Mouse (Mus musculus): ENCODE measurements around the gene 1110025L11Rik. TPM values are rescaled to one million over a fixed set of nuclear protein-coding genes. Genes with fewer than 3 reads are reported as not detected.
"Not testable (repeated sequence)": the region's sequence is repeated elsewhere in the genome, so short reads cannot be mapped to it uniquely, and the experiment has no call there.

The 1110025L11Rik gene
- not detected in 2 replicates for polyA plus RNA-seq (2015; fragmentation: Nextera tagmentation; extraction: Ambion mirVana)

DNA sequence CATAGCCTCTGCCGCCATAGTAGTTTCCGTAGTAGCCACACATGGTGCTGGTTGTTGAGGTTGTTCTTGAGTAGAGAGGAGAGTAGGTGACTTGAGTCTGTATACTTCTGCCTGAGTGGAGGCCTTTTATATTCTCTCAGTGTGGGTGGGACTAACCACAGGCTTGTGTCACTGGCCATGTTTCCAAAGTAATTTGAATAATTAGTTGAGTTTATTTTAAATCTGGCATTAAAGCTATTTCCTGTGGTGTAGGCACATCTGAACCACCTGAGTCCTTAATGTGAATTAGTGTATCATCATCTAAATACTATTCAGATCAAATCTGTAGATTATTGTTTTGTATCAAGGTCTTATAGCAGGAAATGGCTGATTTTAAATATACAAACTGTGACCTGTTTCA, at the start of gene 1110025L11Rik:
Gene 1110025L11Rik, minus strand, starts transcription at position 101 of the 400 bp plus-strand sequence.
- H3K9me3 ChIP-seq (replicated peaks) = not testable (repeated sequence)

DNA sequence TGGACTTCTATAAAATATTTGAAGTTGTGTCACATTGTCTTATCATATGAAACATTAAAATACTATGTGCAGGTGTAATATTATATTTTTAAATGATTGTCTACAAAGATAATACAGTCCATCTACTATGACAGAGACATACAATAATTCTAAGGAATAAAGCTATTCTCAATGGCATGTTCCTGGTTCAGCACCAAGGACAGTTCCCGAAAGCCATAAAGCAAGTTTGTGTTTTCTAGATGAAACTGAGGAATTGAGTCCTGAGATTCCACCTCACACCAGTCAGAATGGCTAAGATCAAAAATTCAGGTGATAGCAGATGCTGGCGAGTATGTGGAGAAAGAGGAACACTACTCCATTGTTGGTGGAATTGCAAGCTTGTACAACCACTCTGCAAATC, 7.2 kb upstream of the 1110025L11Rik start:
- H3K4me2 ChIP-seq; H3K9ac ChIP-seq; H3K27me3 ChIP-seq; H3K4me3 ChIP-seq; H3K4me1 ChIP-seq (replicated peaks); H3K9me3 ChIP-seq (replicated peaks); H3K36me3 ChIP-seq; ATAC-seq (replicated peaks; ENCODE audit: insufficient number of reproducible peaks, insufficient read depth, low FRiP score, low read depth); H3K27ac ChIP-seq: not testable (repeated sequence)
- 60% methylated on average over 2 of the region's 2 CpGs for WGBS

More for the DNA sequence above, at the start of gene 1110025L11Rik:
- ATAC-seq (replicated peaks; ENCODE audit: insufficient number of reproducible peaks, insufficient read depth, low FRiP score, low read depth); H3K4me2 ChIP-seq; H3K4me1 ChIP-seq (replicated peaks); H3K27ac ChIP-seq; H3K27me3 ChIP-seq; H3K9ac ChIP-seq; H3K36me3 ChIP-seq; H3K4me3 ChIP-seq: not testable (repeated sequence)
- WGBS = no CpG with 5 or more reads among the region's 2 CpGs

DNA sequence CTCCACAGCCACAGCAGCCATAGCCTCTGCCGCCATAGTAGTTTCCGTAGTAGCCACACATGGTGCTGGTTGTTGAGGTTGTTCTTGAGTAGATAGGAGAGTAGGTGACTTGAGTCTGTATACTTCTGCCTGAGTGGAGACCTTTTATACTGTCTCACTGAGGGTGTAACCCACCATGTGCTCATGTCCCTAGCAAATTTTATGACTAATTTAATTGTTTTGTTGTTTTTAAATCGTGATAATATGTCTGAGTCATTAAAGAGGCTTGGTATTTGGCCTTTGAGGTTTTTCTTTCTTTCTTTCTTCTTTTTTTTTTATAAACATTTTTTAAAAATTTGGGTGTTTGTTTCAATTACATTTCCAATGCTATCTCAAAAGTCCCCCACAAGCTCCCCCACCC, 16.0 kb downstream of the 1110025L11Rik start, which contains the start of gene Krtap6-5:
Gene Krtap6-5, minus strand, starts transcription at position 101 of the 400 bp plus-strand sequence.
- no peaks in the 10 kb centered on the region for H3K36me3 ChIP-seq
- no peak within 1 kb of the TSS for H3K27ac ChIP-seq
- no peaks in the 10 kb centered on the region; the same call in 1 of the 2 replicates for H3K9me3 ChIP-seq (replicated peaks)
- H3K4me3 ChIP-seq = no peak within 1 kb of the TSS
- no peak within 1 kb of the TSS for H3K4me2 ChIP-seq
- no peaks in the 10 kb centered on the region for H3K4me1 ChIP-seq (replicated peaks)
- no peak for ATAC-seq (replicated peaks; ENCODE audit: insufficient number of reproducible peaks, insufficient read depth, low FRiP score, low read depth)
- WGBS = 72% methylated on average over 3 of the region's 3 CpGs
- no peak within 1 kb of the TSS for H3K9ac ChIP-seq
- no peaks in the 10 kb centered on the region for H3K27me3 ChIP-seq

DNA sequence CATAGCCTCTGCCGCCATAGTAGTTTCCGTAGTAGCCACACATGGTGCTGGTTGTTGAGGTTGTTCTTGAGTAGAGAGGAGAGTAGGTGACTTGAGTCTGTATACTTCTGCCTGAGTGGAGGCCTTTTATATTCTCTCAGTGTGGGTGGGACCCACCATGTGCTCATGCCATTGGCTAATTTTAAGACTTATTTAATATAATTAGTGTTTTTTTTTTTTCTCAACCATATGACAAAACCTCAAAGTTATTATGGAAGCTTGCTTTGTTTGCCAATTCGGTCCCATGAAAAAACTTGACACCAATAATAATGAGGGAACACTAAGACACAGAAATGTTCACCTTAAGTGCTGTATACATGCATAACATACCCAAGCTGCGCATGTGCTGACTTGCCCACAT, 22.4 kb downstream of the 1110025L11Rik start, which contains the start of gene Gm10228:
Gene Gm10228, minus strand, starts transcription at position 101 of the 400 bp plus-strand sequence.
- not testable (repeated sequence) for ATAC-seq (replicated peaks; ENCODE audit: insufficient number of reproducible peaks, insufficient read depth, low FRiP score, low read depth); H3K4me3 ChIP-seq; H3K4me2 ChIP-seq; H3K27me3 ChIP-seq; H3K9me3 ChIP-seq (replicated peaks); H3K27ac ChIP-seq; H3K4me1 ChIP-seq (replicated peaks); H3K36me3 ChIP-seq; H3K9ac ChIP-seq
- WGBS = 81% methylated on average over 2 of the region's 4 CpGs

DNA sequence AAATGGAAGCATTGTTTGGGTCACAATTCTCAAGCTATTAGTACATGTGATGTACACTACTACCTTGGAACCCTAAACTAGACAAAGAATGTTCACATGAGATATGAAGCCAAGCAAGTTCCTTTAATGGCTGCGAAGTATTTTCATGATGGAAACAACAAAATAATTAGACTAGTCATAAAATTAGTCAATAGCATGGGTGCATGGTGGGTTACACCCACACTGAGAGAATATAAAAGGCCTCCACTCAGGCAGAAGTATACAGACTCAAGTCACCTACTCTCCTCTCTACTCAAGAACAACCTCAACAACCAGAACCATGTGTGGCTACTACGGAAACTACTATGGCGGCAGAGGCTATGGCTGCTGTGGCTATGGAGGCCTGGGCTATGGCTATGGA, 32.4 kb downstream of the 1110025L11Rik start, which contains the start of gene Krtap6-1:
Gene Krtap6-1, plus strand, starts transcription at position 301 of the 400 bp plus-strand sequence.
- H3K27ac ChIP-seq; H3K4me1 ChIP-seq (replicated peaks); H3K27me3 ChIP-seq; H3K36me3 ChIP-seq; ATAC-seq (replicated peaks; ENCODE audit: insufficient number of reproducible peaks, insufficient read depth, low FRiP score, low read depth); H3K9me3 ChIP-seq (replicated peaks); H3K4me2 ChIP-seq; H3K9ac ChIP-seq; H3K4me3 ChIP-seq: not testable (repeated sequence)
- WGBS = 83% methylated on average over 3 of the region's 3 CpGs

GRCm38 (mm10) chr16:89014984-89015383, 48.8 kb downstream of the 1110025L11Rik start, which contains the start of gene Gm10229:
Gene Gm10229, plus strand, starts transcription at chr16:89015284.
- not testable (repeated sequence) for H3K9ac ChIP-seq; H3K27ac ChIP-seq; H3K27me3 ChIP-seq; H3K4me2 ChIP-seq; ATAC-seq (replicated peaks; ENCODE audit: insufficient number of reproducible peaks, insufficient read depth, low FRiP score, low read depth); H3K4me1 ChIP-seq (replicated peaks); H3K36me3 ChIP-seq; H3K4me3 ChIP-seq; H3K9me3 ChIP-seq (replicated peaks)
- 82% methylated on average over 3 of the region's 3 CpGs for WGBS

DNA sequence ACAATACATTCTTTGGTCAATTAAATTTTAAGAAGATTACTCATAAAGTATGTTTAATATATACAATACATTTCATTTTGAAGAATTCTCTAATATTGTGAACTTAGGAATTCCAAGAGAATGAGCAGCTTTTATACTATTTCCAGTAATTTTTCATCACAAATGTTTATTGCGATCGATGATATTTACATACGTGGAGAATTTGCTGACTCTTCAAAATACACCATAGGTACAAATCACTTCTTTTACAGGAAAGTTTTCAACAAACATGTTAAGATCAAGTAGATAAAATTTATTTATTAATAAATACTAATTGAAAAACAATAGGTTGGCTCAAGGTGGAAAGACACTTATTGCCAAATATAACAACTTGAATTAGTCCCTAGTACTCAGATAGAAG, 49.8 kb downstream of the 1110025L11Rik start:
- 94% methylated on average over 3 of the region's 3 CpGs for WGBS
- Histone ChIP-seq H3K9ac (no peak overlapping the region), H3K27me3 (no peaks in the 10 kb centered on the region), H3K4me3 (no peak overlapping the region), H3K4me2 (no peak overlapping the region), H3K36me3 (no peaks in the 10 kb centered on the region), H3K9me3 (replicated peaks) (no peaks in the 10 kb centered on the region), H3K4me1 (replicated peaks) (no peaks in the 10 kb centered on the region), H3K27ac (no peak overlapping the region)
- ATAC-seq (replicated peaks; ENCODE audit: insufficient number of reproducible peaks, insufficient read depth, low FRiP score, low read depth) = no peak

Other genes starting within 250 kb of the 1110025L11Rik start
- gene Krtap15, start 243.8 kb downstream of the 1110025L11Rik start, polyA plus RNA-seq (2015; fragmentation: Nextera tagmentation; extraction: Ambion mirVana) = not detected in 2 replicates
- gene Krtap14, start 237.9 kb downstream of the 1110025L11Rik start, polyA plus RNA-seq (2015; fragmentation: Nextera tagmentation; extraction: Ambion mirVana) = not detected in 2 replicates
- not detected in 2 replicates for gene Krtap19-1, start 194.6 kb downstream of the 1110025L11Rik start, polyA plus RNA-seq (2015; fragmentation: Nextera tagmentation; extraction: Ambion mirVana)
- gene Krtap19-2, start 189.7 kb downstream of the 1110025L11Rik start, polyA plus RNA-seq (2015; fragmentation: Nextera tagmentation; extraction: Ambion mirVana) = not detected in 2 replicates
- gene Krtap19-3, start 186.0 kb downstream of the 1110025L11Rik start, polyA plus RNA-seq (2015; fragmentation: Nextera tagmentation; extraction: Ambion mirVana) = not detected in 2 replicates
- gene Krtap19-4, start 178.9 kb downstream of the 1110025L11Rik start, polyA plus RNA-seq (2015; fragmentation: Nextera tagmentation; extraction: Ambion mirVana) = not detected in 2 replicates
- gene Krtap19-5, start 167.5 kb downstream of the 1110025L11Rik start, polyA plus RNA-seq (2015; fragmentation: Nextera tagmentation; extraction: Ambion mirVana) = not detected in 2 replicates
- gene Krtap19-9b, start 131.7 kb downstream of the 1110025L11Rik start, polyA plus RNA-seq (2015; fragmentation: Nextera tagmentation; extraction: Ambion mirVana) = not detected in 2 replicates
- gene Krtap16-3, start 101.1 kb downstream of the 1110025L11Rik start, polyA plus RNA-seq (2015; fragmentation: Nextera tagmentation; extraction: Ambion mirVana) = not detected in 2 replicates
- gene Krtap22-2, start 53.2 kb downstream of the 1110025L11Rik start, polyA plus RNA-seq (2015; fragmentation: Nextera tagmentation; extraction: Ambion mirVana) = not detected in 2 replicates
- gene Gm10229, start 48.7 kb downstream of the 1110025L11Rik start, polyA plus RNA-seq (2015; fragmentation: Nextera tagmentation; extraction: Ambion mirVana) = not detected in 2 replicates
- not detected in 2 replicates for gene Krtap6-1, start 32.3 kb downstream of the 1110025L11Rik start, polyA plus RNA-seq (2015; fragmentation: Nextera tagmentation; extraction: Ambion mirVana)
- not detected in 2 replicates for gene Gm10228, start 22.5 kb downstream of the 1110025L11Rik start, polyA plus RNA-seq (2015; fragmentation: Nextera tagmentation; extraction: Ambion mirVana)
- not detected in 2 replicates for gene Krtap6-5, start 16.1 kb downstream of the 1110025L11Rik start, polyA plus RNA-seq (2015; fragmentation: Nextera tagmentation; extraction: Ambion mirVana)
- gene Krtap6-3, start 20.0 kb upstream of the 1110025L11Rik start, polyA plus RNA-seq (2015; fragmentation: Nextera tagmentation; extraction: Ambion mirVana) = not detected in 2 replicates
- gene Gm6358, start 76.8 kb upstream of the 1110025L11Rik start, polyA plus RNA-seq (2015; fragmentation: Nextera tagmentation; extraction: Ambion mirVana) = not detected in 2 replicates
- not detected in 2 replicates for gene Gm10061, start 87.1 kb upstream of the 1110025L11Rik start, polyA plus RNA-seq (2015; fragmentation: Nextera tagmentation; extraction: Ambion mirVana)
- gene Gm9789, start 94.0 kb upstream of the 1110025L11Rik start, polyA plus RNA-seq (2015; fragmentation: Nextera tagmentation; extraction: Ambion mirVana) = not detected in 2 replicates
- gene Gm7735, start 105.5 kb upstream of the 1110025L11Rik start, polyA plus RNA-seq (2015; fragmentation: Nextera tagmentation; extraction: Ambion mirVana) = not detected in 2 replicates
- not detected in 2 replicates for gene 1110057P08Rik, start 110.7 kb upstream of the 1110025L11Rik start, polyA plus RNA-seq (2015; fragmentation: Nextera tagmentation; extraction: Ambion mirVana)
- not detected in 2 replicates for gene Krtap20-2, start 141.9 kb upstream of the 1110025L11Rik start, polyA plus RNA-seq (2015; fragmentation: Nextera tagmentation; extraction: Ambion mirVana)

All from heart, embryonic 15.5 days (tissue).